Mouse (Mus musculus) embryo, embryonic 11 days (tissue): ENCODE measurements at regions not wholly inside any gene's neighbourhood (a gene's known extent, or its start where the extent isn't known, plus 50 kb on each side); places are given as distances from the start of the nearest gene placed in this dataset.

Experiments used
- DNase-seq: peaks from one replicate; pipeline ENCODE4 v3.0.0-alpha.2; 2015

DNA sequence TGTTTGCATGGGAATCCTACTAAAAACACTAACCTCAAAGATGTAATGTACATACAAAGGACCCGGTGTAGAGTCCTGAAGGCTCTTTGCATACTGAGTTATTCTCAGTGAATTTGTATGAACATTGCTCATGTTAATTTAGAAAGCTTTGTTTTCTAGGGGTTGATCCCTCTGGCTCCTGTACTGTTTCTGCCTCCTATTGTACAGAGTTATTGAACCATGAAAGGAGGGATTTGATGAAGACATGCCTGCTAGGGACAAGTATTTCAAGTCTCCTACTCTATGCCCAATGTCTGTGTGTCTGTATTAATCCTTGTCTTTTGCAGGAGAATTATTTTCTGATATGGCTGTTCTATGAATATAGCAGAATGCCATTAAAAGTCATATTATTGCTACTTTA lies 1425.1 kb downstream of the Fam181b start:
- no peak for DNase-seq

DNA sequence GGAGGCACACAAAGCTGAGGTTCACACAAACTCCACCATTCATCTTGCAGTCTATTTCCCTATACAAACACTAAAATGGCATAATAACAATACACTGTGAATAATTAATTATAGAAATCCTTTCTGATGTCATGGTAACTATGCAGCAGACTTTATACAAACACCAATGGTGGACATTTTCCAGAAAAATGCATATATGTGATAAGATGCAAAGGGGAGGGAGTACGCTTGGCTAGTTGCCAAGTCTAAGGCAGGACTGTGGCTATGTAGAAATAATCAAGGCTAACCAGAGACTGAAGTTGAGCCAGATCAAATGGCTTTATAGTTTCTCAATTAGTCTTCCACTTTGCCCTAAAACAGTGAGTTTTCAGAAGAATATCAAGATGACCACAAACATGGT lies 1437.3 kb downstream of the Fam181b start:
- DNase-seq = no peak

DNA sequence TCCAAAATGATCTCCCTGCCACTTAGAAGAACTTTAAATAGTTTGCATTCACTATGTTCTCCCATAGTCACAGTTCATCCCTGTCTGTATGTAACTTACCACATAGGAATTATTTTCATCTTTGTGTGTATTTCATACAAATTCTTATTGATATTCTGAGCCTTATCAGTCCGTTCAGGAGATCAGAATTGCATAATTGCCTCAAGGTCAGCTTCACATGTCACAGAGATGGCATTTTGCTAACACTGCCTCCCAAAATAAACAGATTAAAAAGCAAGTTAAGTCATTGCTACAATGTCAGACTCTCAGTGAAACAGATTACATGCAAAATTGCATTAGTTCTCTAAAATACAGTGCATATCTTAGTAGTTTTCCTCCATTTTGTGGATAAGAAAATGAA lies 1452.9 kb downstream of the Fam181b start:
- DNase-seq = no peak

DNA sequence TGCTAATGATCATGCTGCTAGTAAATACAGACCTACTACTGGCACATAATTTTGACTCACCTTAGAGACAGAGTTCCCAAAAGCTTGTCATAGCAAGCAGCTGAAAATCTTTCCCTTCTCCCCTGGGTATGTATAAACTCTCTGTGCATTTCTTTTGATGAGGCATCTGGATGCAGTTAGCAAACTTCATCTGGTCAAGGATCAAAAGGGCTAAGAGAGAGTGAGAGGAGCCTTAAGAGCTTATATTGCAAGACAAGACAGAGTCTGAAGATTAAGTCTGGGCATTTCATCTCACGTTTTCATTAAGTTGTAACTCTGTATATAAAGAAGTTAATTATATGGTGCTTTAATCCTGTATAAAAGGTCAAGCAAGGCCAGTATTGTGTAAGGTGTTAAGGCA lies 1468.7 kb downstream of the Fam181b start:
- DNase-seq = no peak

DNA sequence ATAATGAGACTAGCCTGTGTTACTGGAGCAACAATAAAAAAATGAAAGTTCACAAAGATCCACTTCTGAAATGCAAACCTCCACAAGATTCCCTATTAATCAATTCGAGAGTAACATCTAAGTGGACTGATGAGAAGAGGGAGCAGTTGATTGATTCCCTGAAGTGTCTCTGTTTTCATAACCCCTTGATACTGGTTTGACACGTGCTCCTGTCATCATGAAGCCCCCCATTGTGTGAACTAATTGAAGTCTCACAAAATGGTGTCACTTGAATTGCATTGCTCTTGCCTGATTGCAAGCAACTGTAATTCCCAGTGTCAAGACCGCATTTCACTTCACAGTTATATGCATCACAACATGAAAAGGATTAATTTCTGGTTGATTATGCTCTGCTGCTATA lies 1501.8 kb downstream of the Fam181b start:
- DNase-seq = no peak

DNA sequence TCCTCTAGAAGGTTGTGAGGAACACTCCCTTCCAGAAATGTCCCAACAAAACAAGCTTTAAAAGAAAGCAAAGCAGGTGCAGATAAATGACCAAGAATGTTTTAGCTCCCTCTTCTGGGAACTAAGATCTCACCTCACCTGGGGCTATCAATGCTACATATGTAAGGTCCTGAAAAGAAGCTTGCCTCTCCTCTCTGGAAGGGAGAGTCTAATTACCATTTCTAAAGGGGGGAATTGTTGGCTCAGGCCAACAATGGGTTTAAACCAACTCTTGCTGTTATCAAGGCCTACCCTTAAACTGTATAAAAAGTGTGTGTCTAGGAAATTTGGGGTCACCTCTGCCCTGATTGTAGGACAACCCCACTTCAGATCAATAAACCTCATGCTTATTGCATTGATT lies 1508.1 kb downstream of the Fam181b start:
- no peak for DNase-seq

DNA sequence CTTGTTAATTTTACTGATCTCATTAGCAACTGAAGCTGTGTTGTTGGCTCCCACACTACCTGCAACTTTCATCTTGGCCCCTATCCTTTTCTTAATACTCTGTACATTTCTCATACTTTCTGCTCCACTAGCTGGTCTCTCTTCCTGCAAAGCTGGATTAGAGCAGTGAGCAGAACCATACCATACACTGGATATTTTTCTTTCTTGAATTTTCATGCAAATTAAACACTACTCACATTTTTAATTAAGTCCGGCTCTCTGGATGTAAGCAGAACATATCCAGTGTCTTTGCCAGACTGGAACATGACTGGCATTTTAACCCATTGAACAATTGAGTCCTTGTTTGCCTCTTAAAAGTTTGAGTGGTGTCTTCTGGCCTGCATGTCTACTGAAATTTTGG lies 1515.0 kb downstream of the Fam181b start:
- DNase-seq = no peak

DNA sequence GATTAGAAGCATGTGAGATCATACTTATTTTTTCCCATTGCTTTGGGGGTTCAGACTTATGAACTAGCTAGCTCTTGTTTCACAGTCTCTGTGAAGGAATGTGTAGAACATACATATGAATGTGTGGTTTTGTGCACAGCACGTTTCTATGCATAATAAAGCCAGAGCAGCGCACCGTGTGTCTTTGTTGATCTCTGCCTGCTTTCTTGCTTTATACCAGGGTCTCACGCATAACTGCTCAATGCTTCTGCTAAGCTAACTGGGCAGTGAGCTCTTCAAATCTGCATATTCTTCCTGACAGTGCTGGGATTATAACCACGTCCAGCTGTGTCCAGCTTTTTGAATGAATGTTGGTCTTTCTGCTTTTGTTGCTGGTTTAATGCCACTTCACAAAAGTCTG lies 1539.3 kb downstream of the Fam181b start:
- DNase-seq = peak; percentile 1

DNA sequence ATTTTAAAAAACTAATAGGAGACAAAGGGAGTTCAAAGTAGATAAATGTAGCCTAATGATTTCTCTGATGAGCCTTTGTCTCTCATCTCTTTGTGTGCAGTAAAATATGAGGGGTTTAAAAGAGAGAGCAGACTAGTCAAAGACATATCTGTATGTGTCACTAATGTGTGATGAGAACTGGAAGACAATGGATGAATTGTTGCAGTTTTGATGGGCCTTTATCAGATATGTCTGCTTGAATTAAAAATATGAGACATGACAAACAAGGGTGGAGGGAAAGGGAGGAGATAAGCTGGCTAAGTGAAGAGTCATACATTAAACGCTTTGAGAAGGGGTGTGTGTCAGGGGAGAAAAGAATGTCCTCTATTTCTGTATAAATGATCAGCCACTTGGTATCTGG lies 1544.9 kb downstream of the Fam181b start:
- DNase-seq = no peak

DNA sequence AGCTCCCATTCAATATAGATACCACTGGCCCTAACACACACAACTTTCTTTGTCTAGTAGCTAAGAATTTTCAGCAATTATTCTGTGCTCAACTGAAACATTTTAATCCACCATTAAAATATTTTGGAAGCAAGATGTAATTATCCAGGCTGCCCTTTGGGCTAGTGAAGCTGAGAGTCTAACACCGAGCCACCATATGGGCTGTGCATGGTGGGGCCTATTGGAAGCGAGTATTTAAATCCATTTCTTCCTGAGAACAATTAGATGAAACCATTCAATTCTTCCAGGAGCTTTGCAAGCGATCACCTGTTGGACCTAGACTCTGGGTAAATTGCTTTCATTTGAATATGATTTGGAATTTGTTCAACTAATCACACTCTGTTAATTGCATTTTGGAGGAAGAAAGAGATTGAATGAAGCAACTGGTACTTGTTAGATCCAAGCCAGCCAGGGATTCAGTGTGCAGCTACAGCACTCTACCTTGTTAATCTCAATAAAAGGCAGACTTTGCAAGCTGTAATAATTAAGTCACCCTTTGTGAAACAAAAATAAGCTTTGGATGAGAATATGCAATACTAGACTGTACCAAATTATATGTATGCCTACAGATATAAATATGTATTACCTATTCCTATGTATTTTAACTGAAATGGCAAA lies 1533.6 kb upstream of the Tenm4 start:
- no peak for DNase-seq

DNA sequence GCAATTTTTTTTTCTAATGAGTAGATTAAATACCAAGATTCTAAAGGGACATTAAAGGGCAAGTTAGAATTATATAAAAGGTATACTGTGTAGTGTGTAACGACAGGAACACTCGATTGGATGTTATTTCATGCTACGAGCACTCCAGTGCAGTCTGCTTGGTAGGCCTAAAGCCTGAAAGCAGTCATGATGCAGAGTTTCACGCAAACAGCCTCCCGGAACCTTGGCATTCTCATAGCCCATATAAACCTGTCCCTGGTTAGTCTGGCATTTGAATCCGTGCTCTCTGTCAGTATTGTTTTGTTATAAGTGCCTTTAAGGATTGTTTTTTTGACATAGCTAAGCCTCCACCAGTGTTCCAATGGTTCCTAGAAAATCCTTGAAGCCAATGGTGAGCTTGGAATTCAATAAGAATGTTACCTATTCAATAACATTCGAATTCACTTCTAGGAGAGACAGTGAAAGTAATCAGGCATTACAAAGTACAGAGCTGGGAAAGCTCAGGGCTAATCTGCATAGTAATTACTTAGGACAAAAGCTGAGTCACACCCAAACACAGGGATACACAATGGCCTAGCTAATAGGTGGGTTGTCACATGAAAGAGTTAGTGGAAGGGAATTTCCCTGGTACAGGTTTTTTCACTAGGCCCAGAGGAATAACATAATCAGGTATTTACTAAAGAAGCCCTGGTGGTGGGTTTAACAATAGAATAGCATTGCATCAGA lies 1526.3 kb upstream of the Tenm4 start:
- no peak for DNase-seq

DNA sequence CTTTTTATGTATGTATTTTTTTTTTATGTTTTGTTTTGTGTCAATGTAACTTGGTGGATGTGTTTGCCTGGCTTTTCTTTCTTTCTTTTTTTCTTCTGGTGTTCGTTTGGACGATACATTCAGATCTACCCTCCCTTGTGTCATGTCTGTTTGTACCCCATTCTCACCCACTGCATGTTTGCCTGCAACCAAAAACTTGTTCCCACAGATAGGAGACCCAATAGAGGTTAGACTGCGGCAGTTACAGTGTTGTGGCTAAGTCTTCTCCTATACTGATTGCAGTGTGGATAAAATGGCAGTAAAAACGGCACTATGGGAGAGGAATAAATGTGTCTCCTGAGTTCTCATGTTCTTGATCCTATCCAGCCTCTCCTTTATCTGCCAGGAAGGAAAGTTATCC lies 1525.7 kb upstream of the Tenm4 start:
- no peak for DNase-seq

DNA sequence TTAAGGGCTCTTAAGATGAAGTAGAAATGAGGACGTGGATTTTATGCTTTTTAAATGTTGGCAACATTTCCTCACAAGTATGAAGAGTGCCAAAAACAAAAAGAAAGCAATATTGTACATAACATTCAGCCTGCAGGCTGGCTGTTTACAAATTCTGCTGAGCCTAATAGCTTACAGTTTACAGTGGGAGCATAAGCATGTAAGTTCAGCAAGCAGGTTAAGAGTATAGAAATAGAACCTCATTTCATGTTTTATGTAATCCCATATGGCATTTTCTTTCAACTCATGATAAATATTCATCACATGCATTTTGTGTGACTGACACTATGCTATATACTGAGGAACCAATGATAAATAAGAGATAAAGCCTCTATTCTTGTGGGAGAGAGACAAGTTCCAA lies 1520.6 kb upstream of the Tenm4 start:
- DNase-seq = no peak

DNA sequence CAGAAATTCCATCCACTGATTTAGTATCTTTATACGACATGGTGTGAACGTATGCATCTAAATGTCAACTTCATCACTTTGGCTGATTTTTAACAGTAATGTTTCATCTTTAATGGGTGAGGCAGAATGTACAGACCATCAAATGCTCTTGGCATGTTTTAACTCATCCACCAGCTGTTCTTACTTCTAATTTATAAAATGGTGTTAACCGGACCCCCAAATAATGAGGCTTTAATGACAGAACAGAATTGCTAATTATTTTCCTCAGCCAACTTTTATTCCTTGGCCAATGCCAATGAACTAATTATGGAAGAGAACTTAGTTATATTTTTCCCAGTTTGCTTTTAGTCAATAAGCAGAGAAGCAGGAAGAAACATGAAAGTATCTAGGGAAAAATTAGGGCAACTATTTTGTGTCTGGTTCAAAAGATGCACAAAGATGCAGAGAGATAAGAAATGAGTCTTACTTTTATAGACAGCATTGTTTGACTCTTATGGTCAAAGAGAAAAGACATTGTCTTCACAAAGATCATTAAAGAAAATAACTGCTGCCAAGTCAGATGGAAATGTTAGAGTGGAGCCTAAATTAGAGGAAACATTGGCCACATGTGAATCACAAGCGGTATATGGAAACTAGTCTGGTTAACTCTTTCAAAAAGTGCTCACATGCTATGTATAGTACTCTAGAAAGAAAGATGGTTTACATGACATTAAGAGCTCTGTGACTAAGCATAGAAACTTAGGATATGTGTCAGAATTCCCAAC lies 1504.5 kb upstream of the Tenm4 start:
- no peak for DNase-seq

DNA sequence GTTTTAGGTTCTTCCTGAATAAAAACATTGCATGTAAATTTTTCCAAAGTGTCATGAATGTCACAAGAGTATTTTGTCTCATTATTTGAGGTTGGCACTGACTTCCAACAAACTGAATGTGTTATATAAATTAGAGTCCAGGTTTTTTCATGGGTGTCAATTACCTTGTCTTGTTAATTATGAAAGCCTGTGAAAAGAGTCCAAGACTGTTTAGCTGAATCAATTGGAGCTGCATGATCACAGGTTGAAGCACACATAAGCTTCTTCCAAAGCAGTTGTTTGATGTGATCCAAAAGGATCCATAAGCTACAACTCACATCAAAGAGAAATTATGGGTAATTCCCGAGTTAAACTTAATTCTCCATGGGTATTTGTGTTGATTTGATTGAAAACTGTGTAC lies 1502.8 kb upstream of the Tenm4 start:
- no peak for DNase-seq

DNA sequence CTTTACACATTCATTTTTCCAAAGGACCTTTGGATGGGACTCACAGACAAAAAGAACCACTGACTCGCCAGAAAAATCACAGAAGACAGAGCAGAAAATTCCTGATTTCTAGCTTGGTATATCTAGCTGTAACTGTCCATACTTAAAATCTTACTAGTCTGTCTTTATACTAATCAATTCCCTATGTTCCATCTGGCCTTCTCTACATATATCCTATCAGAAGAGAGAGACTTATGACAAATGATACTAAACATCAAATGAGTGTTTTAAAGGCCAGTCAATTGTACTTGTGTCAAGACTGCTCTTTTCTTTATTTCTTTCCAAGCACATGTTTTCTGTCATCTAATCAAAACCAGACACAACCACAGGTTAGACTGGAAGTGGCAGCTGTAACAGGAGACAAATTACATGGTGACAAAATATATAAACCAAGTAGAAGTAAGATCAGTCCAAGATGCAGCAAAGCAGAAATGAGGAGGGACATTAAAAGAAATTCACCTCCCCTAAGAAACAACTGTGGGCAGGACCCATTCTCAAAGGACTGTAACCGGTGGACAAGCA lies 1502.1 kb upstream of the Tenm4 start:
- DNase-seq = peak; percentile 38

DNA sequence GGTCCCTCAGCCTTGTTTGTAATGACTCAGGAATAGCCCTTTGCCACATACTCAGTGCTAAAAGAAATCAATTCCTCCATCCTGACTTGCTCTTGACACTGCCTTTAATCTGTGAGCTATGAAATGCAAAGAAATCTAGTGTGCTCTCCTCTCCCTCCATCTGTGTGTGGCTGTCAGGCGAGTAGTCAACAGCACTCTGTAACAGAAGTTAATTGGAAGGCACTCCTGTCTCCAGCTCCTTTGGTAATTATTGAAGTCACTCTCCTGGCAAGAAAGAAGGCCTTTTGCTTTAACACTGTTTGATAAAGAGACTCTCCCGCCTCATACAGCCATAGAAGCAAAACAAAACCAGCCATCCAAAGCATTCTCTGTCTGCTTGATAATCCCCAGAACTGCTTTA lies 1483.2 kb upstream of the Tenm4 start:
- no peak for DNase-seq

DNA sequence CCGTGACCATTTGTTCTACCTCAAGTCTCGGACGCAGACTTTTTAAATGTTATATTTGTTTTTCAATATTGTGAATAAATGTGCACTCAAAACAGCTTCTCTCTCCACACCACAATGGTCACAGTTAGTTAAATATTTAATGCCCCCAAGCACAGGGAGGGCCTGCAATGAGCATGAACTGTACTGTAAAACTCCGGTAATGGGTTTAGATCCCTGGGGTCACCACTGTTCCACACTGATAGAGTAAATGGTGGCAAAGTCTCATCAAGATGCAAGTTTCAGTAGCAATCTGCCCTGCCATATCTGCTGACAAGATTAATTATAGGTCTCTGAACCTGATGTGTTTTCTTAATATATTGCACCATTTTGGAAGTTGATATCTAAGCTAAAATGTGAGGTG lies 1473.8 kb upstream of the Tenm4 start:
- DNase-seq = no peak

DNA sequence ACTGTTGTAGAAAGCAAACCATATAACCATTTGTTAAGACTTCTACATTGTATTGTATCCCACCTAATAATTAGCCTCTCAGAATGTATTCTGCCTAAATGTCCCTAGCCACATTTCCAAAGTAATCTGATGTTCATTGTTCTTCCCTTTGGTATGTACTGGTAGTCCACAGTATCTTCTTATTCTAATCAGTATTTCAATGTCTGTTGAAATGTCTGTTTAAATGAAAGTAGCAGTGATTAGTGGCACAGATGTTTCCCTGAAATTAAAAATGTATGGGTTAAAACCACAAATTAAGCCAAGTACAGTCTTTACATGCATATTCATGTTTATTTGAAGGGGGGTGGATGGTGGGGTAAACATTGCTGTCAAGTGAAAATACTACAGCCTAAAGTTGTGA lies 1464.6 kb upstream of the Tenm4 start:
- no peak for DNase-seq

DNA sequence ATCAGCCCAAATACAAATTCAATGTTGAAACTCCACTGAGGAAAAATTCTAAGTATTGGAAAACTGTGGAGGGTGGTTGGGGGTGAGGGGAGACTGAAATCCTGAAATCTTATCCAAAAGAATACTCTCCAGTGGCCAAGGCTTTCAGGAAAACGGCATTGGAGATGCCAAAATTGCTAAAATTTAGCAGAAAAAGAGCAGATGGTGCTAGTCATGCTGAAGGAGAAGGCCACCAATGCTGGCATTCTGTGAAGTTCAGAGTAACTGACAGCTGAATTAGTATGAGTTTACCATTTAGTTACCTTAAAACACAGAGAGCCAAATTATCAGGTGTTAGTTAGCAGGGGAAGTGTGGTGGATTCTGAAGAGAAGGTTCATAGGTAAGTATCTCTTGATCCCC lies 1437.6 kb upstream of the Tenm4 start:
- DNase-seq = no peak

DNA sequence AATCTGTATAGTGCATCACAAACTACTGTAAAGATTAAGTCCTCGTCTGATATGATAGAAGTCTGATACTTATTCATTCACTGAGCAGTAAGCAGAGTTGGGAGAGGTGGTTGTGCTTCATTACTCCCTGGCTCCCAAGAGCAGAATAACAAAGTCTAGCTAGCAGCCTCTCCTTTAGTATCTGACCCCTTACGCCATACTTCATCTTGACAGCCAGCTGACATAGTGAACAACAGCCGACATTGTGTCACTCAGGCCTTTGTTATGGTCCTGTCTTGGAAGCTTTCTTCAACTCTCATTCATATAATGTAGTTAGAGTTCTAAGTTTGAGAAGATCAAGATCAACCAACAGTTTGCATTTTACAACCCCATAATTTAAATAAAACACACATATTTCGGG lies 1436.3 kb upstream of the Tenm4 start:
- peak; percentile 23 for DNase-seq
